Mouse (Mus musculus) stomach, embryonic 16.5 days (tissue): ENCODE data around the gene Armc2. TPM values are rescaled to one million over a fixed set of nuclear protein-coding genes. Genes with fewer than 3 reads are reported as not detected.

Experiments
- ATAC-seq: fragments of 200-750 bp; cut with Nextera tagmentation; 2 replicates; pipeline ENCODE4 v1.8.0; 2017; ENCODE audit warnings: moderate number of reproducible peaks, moderate TSS enrichment; ENCODE audit not compliant: insufficient read depth, low FRiP score
- H3K27ac ChIP-seq: fragments of 300-500 bp; sonication (generic); 2 replicates; pipeline ENCODE4 v1.5.1; 2014; ENCODE audit warnings: low read length
- H3K27me3 ChIP-seq: fragments of 300-500 bp; sonication (generic); 2 replicates; pipeline ENCODE4 v1.6.1; 2014; ENCODE audit warnings: low read length, control low read depth, mixed read lengths; ENCODE audit not compliant: control insufficient read depth, insufficient read depth
- H3K36me3 ChIP-seq: fragments of 300-500 bp; sonication (generic); 2 replicates; pipeline ENCODE4 v1.6.1; 2014; ENCODE audit warnings: low read length; ENCODE audit not compliant: control insufficient read depth, insufficient read depth
- H3K4me1 ChIP-seq: fragments of 300-500 bp; sonication (generic); 2 replicates; pipeline ENCODE4 v1.6.1; 2014; ENCODE audit warnings: low read length, control low read depth, mixed read lengths; ENCODE audit not compliant: control insufficient read depth, insufficient read depth
- H3K4me2 ChIP-seq: fragments of 300-500 bp; sonication (generic); 2 replicates; pipeline ENCODE4 v1.6.1; 2014; ENCODE audit warnings: low read depth, low read length, mixed read lengths
- H3K4me3 ChIP-seq: fragments of 300-500 bp; sonication (generic); replicated peaks from 2 replicates; pipeline ENCODE4 v1.5.1; 2014; ENCODE audit warnings: mild to moderate bottlenecking, low read length
- H3K9ac ChIP-seq: fragments of 300-500 bp; sonication (generic); 2 replicates; pipeline ENCODE4 v1.6.1; 2014; ENCODE audit warnings: low read length
- H3K9me3 ChIP-seq: fragments of 300-500 bp; sonication (generic); replicated peaks from 2 replicates; pipeline ENCODE4 v1.6.1; 2016; ENCODE audit warnings: low read length, control low read depth; ENCODE audit not compliant: control insufficient read depth
- whole genome bisulfite sequencing: fragments of 180-500 bp; shearing (Covaris S2); extraction: QIAGEN DNeasy Blood & Tissue Kit; methylation state at CpG from one replicate; pipeline ENCODE4 v1.1.7; 2014; 5-methylcytosine and 5-hydroxymethylcytosine counted together
- polyA plus RNA-seq: library from polyadenylated mRNA; unstranded; fragments of >200 nt; fragmentation: Nextera tagmentation; extraction: Ambion mirVana; gene quantifications from 2 replicates; pipeline ENCODE4 v1.2.1, GENCODE M21; 2015

Gene Armc2
- polyA plus RNA-seq, 1 experiment from 2014 or later = 2.9 TPM

GRCm38 (mm10) chr10:41912290-41912994 is 105.8 kb downstream of the Armc2 start:
- no peak overlapping the region for H3K27ac ChIP-seq
- no peaks in the 10 kb centered on the region for H3K4me1 ChIP-seq
- 82% methylated on average over 8 of the region's 8 CpGs for WGBS
- H3K9ac ChIP-seq = no peak overlapping the region
- H3K4me2 ChIP-seq = no peak overlapping the region
- no peaks in the 10 kb centered on the region for H3K9me3 ChIP-seq
- no peak overlapping the region for H3K4me3 ChIP-seq
- H3K36me3 ChIP-seq = peaks cover 9% of the 10 kb centered on the region
- no peak for ATAC-seq
- H3K27me3 ChIP-seq = no peaks in the 10 kb centered on the region

DNA sequence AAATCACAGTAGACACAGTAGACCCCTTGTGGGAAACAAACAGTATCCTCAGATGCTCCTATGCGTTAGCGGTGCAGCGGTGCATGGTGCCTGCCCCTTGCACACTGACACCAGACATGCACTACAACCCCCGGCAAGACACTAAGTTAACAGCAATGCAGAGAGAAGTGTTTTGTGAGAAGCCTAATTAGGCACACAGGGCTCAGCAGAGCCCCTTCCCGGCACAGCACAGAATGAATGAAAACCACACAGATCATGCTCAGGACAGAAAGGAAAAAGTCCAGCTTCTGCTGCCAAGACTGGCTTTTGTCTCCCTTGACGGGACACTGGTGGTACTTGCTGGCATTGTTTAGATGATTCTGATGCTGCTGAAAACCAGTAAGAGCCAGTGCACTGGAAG is 109.3 kb downstream of the Armc2 start:
- 80% methylated on average over 6 of the region's 6 CpGs for WGBS
- Histone ChIP-seq H3K4me2 (no peak overlapping the region), H3K27ac (no peak overlapping the region), H3K4me1 (no peaks in the 10 kb centered on the region), H3K9ac (no peak overlapping the region), H3K9me3 (no peaks in the 10 kb centered on the region), H3K4me3 (no peak overlapping the region), H3K36me3 (peaks cover 16% of the 10 kb centered on the region), H3K27me3 (no peaks in the 10 kb centered on the region)
- ATAC-seq = no peak

DNA sequence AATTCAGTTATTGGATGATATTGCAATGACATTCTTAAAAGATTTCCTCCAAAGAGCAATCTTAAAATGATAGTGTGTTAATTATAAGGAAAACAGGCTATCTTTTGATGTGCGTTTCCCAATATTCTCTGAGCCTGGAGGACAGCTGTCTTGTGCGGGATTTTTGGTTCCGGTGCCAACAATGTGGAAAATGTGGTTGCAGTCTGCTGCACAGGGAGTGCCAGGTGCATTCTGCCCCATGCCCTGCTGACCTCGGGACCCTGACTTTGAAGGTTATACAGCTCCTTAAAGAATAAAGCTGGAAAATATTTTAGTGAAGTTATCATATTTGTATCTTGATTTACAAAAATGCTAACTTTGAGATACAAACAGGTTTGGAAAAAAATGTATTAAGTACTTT is 110.3 kb downstream of the Armc2 start:
- Histone ChIP-seq H3K4me1 (no peaks in the 10 kb centered on the region), H3K9ac (no peak overlapping the region), H3K36me3 (peaks cover 16% of the 10 kb centered on the region), H3K27me3 (no peaks in the 10 kb centered on the region), H3K9me3 (no peaks in the 10 kb centered on the region), H3K27ac (no peak overlapping the region), H3K4me3 (no peak overlapping the region), H3K4me2 (no peak overlapping the region)
- no peak for ATAC-seq
- WGBS = 85% methylated on average over 4 of the region's 4 CpGs

GRCm38 (mm10) chr10:41907473-41907872 is 110.8 kb downstream of the Armc2 start:
- H3K4me3 ChIP-seq = no peak overlapping the region
- no peak overlapping the region for H3K9ac ChIP-seq
- H3K4me1 ChIP-seq = no peaks in the 10 kb centered on the region
- H3K4me2 ChIP-seq = no peak overlapping the region
- no peaks in the 10 kb centered on the region for H3K9me3 ChIP-seq
- WGBS = 82% methylated on average over 11 of the region's 11 CpGs
- H3K27me3 ChIP-seq = no peaks in the 10 kb centered on the region
- ATAC-seq = no peak
- H3K27ac ChIP-seq = no peak overlapping the region
- peaks cover 16% of the 10 kb centered on the region for H3K36me3 ChIP-seq

- no peak overlapping the region for H3K4me2 ChIP-seq
- H3K36me3 ChIP-seq = peaks cover 12% of the 10 kb centered on the region
- no peak for ATAC-seq
- H3K9ac ChIP-seq = no peak overlapping the region
- no peaks in the 10 kb centered on the region for H3K4me1 ChIP-seq
- WGBS = 91% methylated on average over 6 of the region's 6 CpGs
- H3K4me3 ChIP-seq = no peak overlapping the region
- no peaks in the 10 kb centered on the region for H3K27me3 ChIP-seq
- no peaks in the 10 kb centered on the region for H3K9me3 ChIP-seq
- no peak overlapping the region for H3K27ac ChIP-seq
Observed at GRCm38 (mm10) chr10:41901864-41902263, 116.4 kb downstream of the Armc2 start.

GRCm38 (mm10) chr10:41901456-41901855 is 116.8 kb downstream of the Armc2 start:
- peaks cover 11% of the 10 kb centered on the region for H3K36me3 ChIP-seq
- H3K9ac ChIP-seq = no peak overlapping the region
- H3K4me1 ChIP-seq = no peaks in the 10 kb centered on the region
- ATAC-seq = no peak
- no peaks in the 10 kb centered on the region for H3K27me3 ChIP-seq
- H3K4me2 ChIP-seq = no peak overlapping the region
- no peak overlapping the region for H3K27ac ChIP-seq
- 85% methylated on average over 8 of the region's 8 CpGs for WGBS
- H3K4me3 ChIP-seq = no peak overlapping the region
- no peaks in the 10 kb centered on the region for H3K9me3 ChIP-seq

GRCm38 (mm10) chr10:41896865-41897264 is 121.4 kb downstream of the Armc2 start:
- H3K27me3 ChIP-seq = no peaks in the 10 kb centered on the region
- no peak for ATAC-seq
- peaks cover 13% of the 10 kb centered on the region for H3K4me1 ChIP-seq
- peaks cover 14% of the 10 kb centered on the region for H3K36me3 ChIP-seq
- WGBS = 89% methylated on average over 2 of the region's 2 CpGs
- no peak overlapping the region for H3K27ac ChIP-seq
- no peak overlapping the region for H3K9ac ChIP-seq
- no peaks in the 10 kb centered on the region for H3K9me3 ChIP-seq
- H3K4me2 ChIP-seq = no peak overlapping the region
- no peak overlapping the region for H3K4me3 ChIP-seq

- Histone ChIP-seq H3K27me3 (no peaks in the 10 kb centered on the region), H3K4me2 (no peak overlapping the region), H3K9ac (no peak overlapping the region), H3K9me3 (no peaks in the 10 kb centered on the region), H3K27ac (no peak overlapping the region), H3K4me1 (peaks cover 13% of the 10 kb centered on the region), H3K4me3 (no peak overlapping the region), H3K36me3 (peaks cover 14% of the 10 kb centered on the region)
- ATAC-seq = no peak
Observed at GRCm38 (mm10) chr10:41896425-41896824, 121.8 kb downstream of the Armc2 start.

DNA sequence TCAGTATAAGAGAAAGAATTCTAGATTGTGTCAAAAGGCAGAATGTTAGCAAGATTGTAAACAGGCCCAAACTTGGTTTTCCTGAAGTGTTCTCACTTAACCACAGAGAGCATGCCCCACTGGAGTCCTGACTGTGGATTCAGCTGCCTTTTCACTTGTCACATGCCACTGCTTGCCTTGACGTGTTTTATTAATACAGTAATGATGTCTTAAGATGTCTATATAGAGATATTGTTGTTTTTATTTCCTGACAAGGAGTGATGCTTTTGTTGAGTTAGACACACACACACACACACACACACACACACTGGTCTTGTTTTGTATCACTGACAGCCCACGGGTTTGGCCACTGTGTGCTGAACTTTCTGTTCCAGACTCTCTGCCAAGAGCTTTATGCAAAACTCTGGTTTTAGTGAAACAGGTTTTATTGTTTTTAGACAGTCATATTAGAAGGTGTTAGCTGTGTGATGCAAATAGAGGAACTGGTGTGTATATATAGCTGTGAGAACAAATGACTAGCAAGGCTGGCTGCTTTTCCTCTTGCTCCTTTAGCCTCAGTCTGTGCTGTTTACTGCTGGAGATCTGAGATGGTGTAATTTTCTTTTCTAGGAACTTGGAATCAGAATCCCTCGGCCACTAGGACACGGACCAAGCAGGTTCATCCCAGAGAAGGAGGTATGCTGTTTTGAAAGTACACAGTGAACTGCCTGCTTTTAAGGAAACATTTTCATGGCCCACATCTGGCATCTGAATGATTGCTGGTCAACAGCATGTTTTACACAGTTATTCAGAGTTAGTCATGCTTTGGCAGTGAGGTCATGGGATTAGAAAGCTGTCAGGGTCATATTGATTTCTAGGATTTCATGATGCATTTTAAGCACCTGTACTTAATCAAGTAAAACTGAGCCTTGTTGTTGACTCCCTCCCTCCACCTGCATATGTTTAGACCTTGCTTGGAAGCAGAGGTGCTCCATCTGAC is 124.5 kb downstream of the Armc2 start:
- 35% methylated on average over 4 of the region's 4 CpGs for WGBS
- peaks cover 11% of the 10 kb centered on the region for H3K36me3 ChIP-seq
- peak overlapping the region; percentile 16 for H3K27ac ChIP-seq

More for the DNA sequence above, 124.5 kb downstream of the Armc2 start:
- Histone ChIP-seq H3K4me2 (no peak overlapping the region), H3K4me1 (peaks cover 18% of the 10 kb centered on the region), H3K9me3 (no peaks in the 10 kb centered on the region), H3K27me3 (no peaks in the 10 kb centered on the region), H3K9ac (no peak overlapping the region), H3K4me3 (no peak overlapping the region)
- no peak for ATAC-seq
